Mouse (Mus musculus) kidney, postnatal 25 days (tissue): ENCODE data around the gene Fubp1.
A peak's percentile ranks its signal among the peaks of the same experiment; 100 is the strongest.
"Not testable (repeated sequence)": the region's sequence is repeated elsewhere in the genome, so short reads cannot be mapped to it uniquely, and the experiment has no call there.

Source experiments
- DNase-seq, 2 experiments: peaks; one replicate each; pipeline ENCODE4 v3.0.0; 2021; ENCODE audit warnings: mixed read lengths in 2 of 2

Fubp1 gene

GRCm38 (mm10) chr3:152193635-152194097 is 16.6 kb upstream of the Fubp1 start:
- DNase-seq = peak; percentile 89 to 94

DNA sequence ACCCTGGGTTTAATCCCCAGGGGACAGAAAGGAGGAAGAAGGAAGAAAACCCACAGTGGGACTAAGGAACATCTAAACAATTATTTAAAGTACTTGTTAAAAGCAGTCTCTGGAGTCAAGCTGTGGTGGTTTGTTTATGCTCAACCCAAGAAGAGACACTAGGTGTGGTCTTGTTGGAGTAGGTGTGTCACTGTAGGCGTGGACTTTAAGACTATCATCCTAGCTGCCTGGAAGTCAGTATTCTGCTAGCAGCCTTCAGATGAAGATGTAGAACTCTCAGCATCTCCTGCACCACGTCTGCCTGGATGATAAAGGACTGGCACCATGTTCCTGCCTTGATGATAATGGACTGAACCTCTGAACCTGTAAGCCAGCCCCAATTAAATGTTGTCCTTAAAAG is 13.0 kb upstream of the Fubp1 start:
- DNase-seq = not testable (repeated sequence)

- DNase-seq = no peak
These were observed 11.1 kb upstream of the Fubp1 start for GRCm38 (mm10) chr3:152199125-152199524.

DNA sequence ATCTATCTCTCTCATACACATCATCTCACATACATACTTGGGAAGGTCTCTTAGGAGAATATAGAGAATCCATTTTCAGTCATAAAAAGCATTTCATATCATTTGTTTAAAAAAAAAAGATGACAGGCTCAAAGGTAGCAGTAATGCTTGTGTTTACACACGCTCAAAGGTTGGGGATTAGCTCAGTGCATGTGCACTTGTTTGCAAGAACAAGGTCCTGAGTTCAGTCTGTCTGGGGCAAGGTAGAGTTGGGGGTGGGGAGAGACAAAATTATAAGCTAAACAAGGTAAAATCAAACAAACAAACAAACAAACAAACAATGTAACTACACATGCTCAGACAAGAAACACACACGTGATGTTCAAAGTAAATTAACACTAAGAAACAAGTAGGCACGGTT is 9.0 kb upstream of the Fubp1 start:
- no peak for DNase-seq

DNA sequence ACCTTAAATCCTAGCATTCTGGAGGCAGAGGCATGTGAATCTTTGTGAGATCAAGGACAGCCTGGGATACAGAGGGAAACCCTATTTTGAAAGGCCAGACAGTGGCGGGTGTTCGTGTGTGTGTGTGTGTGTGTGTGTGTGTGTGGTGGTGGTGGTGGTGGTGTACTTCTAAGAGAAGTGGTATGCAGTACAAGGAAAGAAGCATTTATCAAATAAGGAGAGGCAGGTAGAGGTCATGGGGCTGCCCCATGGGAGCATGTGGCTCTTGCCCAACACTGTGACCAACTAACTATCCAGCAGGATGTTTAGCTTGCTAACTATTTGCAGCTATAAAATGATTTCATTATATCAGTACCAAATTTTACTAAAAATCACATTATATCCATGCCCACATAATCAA is 8.6 kb upstream of the Fubp1 start:
- DNase-seq = no peak

DNA sequence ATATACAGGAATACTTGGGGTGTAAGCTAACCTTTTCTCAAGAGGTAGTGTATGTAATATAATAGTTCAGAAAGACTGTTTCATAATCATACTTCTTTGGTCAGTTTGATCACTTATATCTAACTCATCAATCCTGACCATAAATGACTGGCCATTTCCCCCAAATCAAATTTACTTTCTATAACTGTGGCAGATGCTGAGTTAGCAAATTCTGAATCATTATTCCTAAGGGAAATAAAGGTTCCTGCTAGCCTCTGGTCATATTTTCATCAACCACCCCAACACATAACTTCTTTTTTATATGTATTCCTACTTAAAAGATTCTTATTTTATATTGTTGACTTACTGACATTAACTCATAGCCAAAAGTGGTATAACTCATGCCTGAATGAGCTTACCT is 7.3 kb upstream of the Fubp1 start:
- no peak for DNase-seq

GRCm38 (mm10) chr3:152203411-152203810 is 6.8 kb upstream of the Fubp1 start:
- DNase-seq = no peak

GRCm38 (mm10) chr3:152203996-152204395 is 6.2 kb upstream of the Fubp1 start:
- DNase-seq = no peak

DNA sequence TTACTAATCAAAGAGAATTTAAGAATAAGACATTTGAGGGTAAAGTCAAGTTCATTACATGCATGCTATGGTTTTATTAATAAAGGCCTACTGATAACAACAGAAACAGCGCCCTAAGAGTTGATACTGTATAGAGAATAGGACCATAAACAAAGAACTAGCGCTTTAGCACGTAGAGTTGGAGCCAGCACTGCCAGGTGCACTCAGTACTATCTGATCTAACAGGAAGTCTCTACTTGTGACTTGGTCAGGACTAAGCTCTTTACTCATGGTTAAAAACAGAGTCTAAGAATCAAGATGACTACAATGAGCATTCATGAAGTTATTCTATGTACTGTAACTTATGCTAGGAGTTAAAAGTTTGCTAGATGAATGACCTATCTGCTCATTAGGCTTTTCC is 5.6 kb upstream of the Fubp1 start:
- DNase-seq = no peak

GRCm38 (mm10) chr3:152207156-152207555 is 3.1 kb upstream of the Fubp1 start:
- DNase-seq = no peak

DNA sequence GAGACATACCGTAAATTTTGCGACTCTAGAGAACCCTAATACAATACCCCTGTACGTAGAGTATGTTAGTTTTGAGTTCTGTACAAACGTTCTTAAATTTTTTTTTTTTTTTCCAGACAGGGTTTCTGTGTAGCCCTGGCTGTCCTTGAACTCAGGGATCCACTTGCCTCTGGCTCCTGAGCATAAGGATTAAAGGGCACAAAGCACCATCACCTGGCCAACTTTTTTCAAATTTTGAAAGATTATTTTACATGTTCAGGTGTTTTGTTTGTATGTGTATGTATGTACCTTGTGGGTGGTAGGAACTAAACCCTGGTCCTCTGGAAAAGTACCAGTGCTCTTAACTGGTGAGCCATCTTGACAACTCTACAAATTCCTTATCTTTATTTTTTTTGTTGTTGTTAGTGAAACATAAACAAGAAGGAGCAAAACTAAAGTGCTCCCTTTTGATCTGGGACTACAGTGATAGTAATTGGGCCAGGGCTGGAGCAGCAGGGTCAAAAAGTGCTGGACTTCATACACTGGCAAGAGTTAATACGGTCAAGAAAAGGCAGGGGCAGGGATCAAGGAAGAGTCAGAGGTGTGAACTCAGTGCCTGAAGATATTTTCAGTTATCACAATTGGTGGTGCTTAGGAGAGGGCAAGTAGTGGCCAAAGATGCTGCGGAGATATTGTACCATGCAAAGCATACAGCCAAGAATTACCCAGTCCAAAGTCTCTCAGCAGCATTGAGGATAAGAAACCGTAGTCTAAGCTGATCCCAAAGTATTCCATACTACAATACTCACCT is 1.9 kb upstream of the Fubp1 start:
- no peak for DNase-seq

DNA sequence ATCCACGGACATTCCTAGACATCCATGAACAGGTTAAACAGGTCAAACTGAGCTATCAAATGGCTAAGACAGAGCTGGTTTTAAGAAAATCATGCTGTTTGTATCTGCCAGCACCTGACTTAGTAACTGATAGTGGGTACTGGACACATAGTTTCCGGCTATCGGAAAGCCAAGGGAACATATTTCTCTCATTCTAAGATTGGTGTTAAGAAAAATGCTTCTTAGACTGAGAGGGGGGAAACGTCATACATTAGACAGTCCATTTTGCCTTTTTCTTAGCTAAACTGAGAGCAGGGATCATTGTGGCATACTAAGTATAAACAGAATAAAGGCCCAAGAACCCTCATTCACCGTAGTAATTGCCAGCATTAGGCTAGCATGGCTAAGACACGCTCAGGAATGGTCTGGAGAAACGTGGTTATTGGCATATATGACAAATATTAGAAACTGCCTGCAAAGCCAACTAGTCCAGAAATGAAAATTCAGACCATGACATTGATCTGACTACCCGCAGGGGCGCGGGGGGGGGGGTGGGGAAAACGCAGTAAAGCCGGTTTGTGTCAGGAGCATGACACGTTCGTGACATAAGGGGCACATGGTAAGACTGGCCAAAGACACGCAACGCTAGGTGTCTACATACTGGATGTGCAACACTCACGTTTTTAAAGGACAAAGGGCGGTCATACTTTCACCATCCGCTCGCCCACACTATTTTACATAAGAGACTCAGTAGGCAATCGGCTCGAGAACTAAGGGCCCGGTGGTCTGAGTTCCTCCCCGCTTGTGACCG is 850 bp upstream of the Fubp1 start:
- DNase-seq = peak in 1 of 2 experiments; percentile 36

DNA sequence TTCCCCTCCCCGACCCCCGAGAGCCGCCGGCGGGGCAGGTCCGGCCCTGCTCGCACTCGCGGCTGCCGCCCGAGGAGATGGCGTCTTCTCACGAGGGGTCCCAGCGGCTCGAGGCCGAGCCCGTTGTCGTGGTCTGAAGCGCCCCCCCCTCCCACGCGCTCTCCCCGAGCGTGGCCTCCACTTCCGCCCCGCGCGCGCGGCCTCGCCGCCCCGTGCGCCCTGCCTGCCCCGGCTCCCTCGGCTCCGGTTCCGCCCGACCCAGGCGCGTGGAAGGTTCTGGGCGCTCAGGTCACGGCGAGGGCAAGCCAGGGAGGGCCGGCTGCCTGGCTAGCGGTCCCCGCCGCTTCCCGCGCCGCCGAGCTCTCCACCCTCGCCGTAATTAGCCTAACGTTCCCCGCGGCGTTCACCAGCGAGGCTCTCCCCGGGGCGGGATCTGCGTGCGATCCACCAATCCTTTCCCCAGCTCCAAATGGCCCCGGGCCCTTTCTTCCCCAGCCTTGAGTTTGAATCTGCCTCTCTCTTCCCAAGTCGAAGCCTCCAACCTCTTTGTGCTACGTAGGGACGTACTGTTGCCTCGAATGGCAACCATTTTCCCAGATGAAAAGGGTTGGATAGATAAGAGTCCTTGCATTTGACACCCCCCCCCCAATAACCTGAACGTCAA is 638 bp downstream of the Fubp1 start:
- peak; percentile 62 to 86 for DNase-seq

GRCm38 (mm10) chr3:152211731-152212279 is 1.6 kb downstream of the Fubp1 start:
- no peak for DNase-seq

DNA sequence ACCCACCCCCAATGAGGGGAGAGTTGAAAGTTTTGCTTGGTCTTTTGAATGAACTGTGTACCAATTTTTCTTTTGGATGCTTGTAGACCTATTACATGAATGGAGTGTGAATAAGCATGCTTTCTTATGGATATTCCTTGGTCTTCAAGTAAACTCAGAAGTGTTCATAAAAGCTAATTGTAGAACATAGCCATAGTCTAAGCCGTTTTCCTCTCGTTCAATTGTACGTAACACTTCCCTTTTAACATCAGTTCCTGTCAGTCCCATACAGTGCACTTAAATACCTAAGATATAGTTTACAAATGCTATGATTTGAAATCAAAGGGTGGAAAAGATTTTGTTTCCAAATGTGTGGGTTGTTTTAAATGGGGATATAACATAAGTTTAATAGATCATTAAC is 3.2 kb downstream of the Fubp1 start:
- DNase-seq = no peak

GRCm38 (mm10) chr3:152224918-152225317 is 14.7 kb downstream of the Fubp1 start:
- no peak for DNase-seq

DNA sequence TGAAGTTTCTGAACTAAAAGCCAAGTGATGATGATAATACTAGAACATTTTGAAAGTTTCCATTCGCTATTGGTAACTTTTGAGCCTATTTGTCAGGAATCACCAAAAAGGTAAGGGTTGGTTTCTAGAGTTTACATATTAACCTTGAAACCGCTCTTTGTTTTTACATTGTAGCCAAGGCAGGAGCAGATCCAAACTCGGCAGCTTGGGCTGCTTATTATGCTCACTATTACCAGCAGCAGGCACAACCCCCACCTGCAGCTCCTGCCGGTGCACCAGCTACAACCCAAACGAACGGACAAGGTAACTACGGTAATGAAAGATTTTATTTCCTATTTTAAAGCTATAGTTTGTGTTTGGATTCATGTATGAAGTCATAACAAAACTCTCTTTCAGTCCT is 15.7 kb downstream of the Fubp1 start:
- peak in 1 of 2 experiments; percentile 49 for DNase-seq

DNA sequence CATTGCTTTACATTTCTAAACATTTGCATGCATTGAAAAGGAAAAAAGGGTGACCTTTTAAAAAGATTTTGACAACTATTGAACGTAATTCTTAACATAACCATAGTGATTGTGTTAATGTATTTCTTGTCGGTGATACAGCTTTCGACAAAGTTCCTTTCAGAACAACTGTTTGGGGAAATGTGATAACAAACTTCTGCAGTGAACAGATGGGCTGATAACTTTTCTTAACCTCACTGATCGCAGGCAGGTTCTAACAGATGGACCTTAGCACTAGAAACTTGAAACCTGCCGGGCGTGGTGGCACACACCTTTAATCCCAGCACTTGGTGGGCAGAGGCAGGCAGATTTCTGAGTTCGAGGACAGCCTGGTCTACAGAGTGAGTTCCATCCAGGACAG is 18.6 kb downstream of the Fubp1 start:
- DNase-seq = peak in 1 of 2 experiments; percentile 33

DNA sequence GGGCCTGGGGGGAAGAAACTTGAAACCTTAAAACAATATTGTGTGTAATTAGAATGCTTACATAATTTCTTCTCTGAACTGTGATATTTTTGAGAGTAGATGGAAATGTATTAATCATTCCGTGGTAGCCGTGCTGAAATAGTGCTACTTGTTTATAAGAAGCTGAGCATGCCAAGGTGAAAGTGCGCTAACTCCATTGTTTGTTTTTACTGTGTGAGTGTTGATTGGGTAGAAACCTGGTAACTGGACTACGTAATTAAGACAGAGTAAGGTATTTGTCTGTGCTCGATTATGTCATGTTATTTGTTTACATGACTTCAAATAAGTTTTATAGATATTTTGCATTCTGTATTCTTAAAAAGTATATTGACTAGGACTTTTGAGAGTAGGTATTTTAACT is 19.0 kb downstream of the Fubp1 start:
- no peak for DNase-seq

GRCm38 (mm10) chr3:152231333-152232100 is 21.3 kb downstream of the Fubp1 start:
- peak in 1 of 2 experiments; percentile 33 for DNase-seq

- DNase-seq = no peak
These were observed 25.0 kb downstream of the Fubp1 start for GRCm38 (mm10) chr3:152235238-152235637.

DNA sequence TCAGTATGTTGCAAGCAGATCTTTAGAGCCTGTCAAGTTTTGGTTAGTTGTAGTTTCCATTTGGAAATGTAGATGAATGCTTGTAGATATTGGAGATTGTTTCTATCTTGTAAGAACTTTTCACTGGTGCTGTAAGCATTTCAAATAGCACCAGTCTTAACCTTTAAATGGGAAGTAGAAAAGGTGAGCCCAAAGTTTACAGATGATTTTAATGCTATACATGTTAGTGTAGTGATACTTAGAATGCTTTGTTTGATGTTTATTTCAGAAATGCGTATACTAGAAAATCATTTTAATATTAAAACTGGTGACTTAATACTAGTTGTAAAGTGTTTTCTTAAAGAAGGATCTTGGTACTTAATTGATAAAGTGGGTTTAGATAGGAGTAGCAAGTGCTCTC is 25.6 kb downstream of the Fubp1 start:
- DNase-seq = no peak
